Mouse (Mus musculus) heart, adult 2 months (tissue): ENCODE results near the gene Gbp3.

Source experiments
- CTCF ChIP-seq: fragments of 200-600 bp; IDR thresholded peaks from 2 replicates; pipeline ENCODE4 v1.8.1; 2022; ENCODE audit warnings: antibody characterized with exemption, mild to moderate bottlenecking, moderate library complexity
- EP300 ChIP-seq: fragments of 200-500 bp; IDR thresholded peaks from 2 replicates; pipeline ENCODE4 v1.6.1; 2011; ENCODE audit warnings: low read depth, low read length, control low read depth; ENCODE audit not compliant: insufficient read depth
- POLR2A ChIP-seq: fragments of 200-500 bp; IDR thresholded peaks from 2 replicates; pipeline ENCODE4 v1.6.1; 2011; ENCODE audit warnings: mild to moderate bottlenecking, low read depth, low read length, control low read depth; ENCODE audit not compliant: insufficient read depth

DNA sequence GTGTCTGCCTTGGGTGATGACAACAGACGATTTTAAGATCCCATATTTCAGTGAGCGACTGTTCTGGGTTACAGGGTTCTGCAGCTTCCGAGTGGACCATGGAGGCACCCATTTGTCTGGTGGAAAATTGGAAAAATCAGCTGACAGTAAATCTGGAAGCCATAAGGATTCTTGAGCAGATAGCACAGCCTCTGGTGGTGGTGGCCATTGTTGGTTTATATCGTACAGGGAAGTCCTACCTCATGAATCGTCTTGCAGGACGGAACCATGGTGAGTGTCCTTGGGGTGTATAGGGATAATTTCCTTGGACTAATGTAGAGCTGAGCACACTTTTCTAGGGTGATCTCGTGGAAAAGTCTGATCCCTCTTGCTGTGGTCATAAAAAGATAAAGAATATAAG, 1.8 kb downstream of the Gbp3 start:
- TF ChIP-seq EP300 = no peak
- TF ChIP-seq CTCF = no peak
- no peak for TF ChIP-seq POLR2A
